Mouse (Mus musculus) heart, adult 2 months (tissue): ENCODE measurements around the gene Naa38. TPM values are rescaled to one million over a fixed set of nuclear protein-coding genes. Genes with fewer than 3 reads are reported as not detected.

Experiments
- DNase-seq, 2 experiments: peaks; one replicate each; pipeline ENCODE4 v3.0.0; 2021
- H3K27ac ChIP-seq: fragments of 200-600 bp; 2 replicates; pipeline ENCODE4 v1.8.1; 2022
- H3K27me3 ChIP-seq: fragments of 200-500 bp; 2 replicates; pipeline ENCODE4 v1.6.1; 2012; ENCODE audit warnings: mild to moderate bottlenecking, low read length, inconsistent platforms, mixed read lengths; ENCODE audit not compliant: control insufficient read depth, insufficient read depth
- H3K36me3 ChIP-seq: fragments of 200-500 bp; 2 replicates; pipeline ENCODE4 v1.6.1; 2012; ENCODE audit warnings: low read length, inconsistent platforms; ENCODE audit not compliant: control insufficient read depth, insufficient read depth
- H3K4me1 ChIP-seq: fragments of 200-500 bp; 2 replicates; pipeline ENCODE4 v1.6.1; 2011; ENCODE audit warnings: low read length; ENCODE audit not compliant: control insufficient read depth, insufficient read depth
- H3K4me3 ChIP-seq: fragments of 200-600 bp; 2 replicates; pipeline ENCODE4 v1.8.1; 2022
- H3K79me2 ChIP-seq: fragments of 200-500 bp; replicated peaks from 2 replicates; pipeline ENCODE4 v1.6.1; 2012; ENCODE audit warnings: mild to moderate bottlenecking, inconsistent platforms, low read length, moderate library complexity, mixed read lengths; ENCODE audit not compliant: control insufficient read depth, insufficient read depth
- H3K9ac ChIP-seq: fragments of 200-500 bp; 2 replicates; pipeline ENCODE4 v1.6.1; 2012; ENCODE audit warnings: low read depth, mild to moderate bottlenecking, control low read depth, inconsistent platforms, low read length, mixed read lengths
- CTCF ChIP-seq: fragments of 200-600 bp; IDR thresholded peaks from 2 replicates; pipeline ENCODE4 v1.8.1; 2022; ENCODE audit warnings: antibody characterized with exemption, mild to moderate bottlenecking, moderate library complexity
- EP300 ChIP-seq: fragments of 200-500 bp; IDR thresholded peaks from 2 replicates; pipeline ENCODE4 v1.6.1; 2011; ENCODE audit warnings: low read depth, low read length, control low read depth; ENCODE audit not compliant: insufficient read depth
- POLR2A ChIP-seq: fragments of 200-500 bp; IDR thresholded peaks from 2 replicates; pipeline ENCODE4 v1.6.1; 2011; ENCODE audit warnings: mild to moderate bottlenecking, low read depth, low read length, control low read depth; ENCODE audit not compliant: insufficient read depth
- WGBS: fragments of 180-500 bp; shearing (Covaris S2); methylation state at CpG from one replicate; pipeline ENCODE4 v1.1.7; 2018; 5-methylcytosine and 5-hydroxymethylcytosine counted together
- intact Hi-C: fragments of 180-260 bp; cut with DNase I; formaldehyde crosslinking; loops from one replicate; pipeline ENCODE4 v1.15.1; 2025
- polyA plus RNA-seq: library from polyadenylated mRNA; depleted of rRNA; stranded (reverse); fragments of >200 nt; gene quantifications from 2 replicates; pipeline ENCODE4 v1.2.3, GENCODE M21; 2012
- total RNA-seq, 2 experiments: library from RNA; stranded (reverse); gene quantifications; 2 replicates each; pipeline ENCODE4 v1.2.3; 2021

Naa38 gene
- total and polyA plus RNA-seq, 3 experiments = 102 to 145 (median 113) TPM

DNA sequence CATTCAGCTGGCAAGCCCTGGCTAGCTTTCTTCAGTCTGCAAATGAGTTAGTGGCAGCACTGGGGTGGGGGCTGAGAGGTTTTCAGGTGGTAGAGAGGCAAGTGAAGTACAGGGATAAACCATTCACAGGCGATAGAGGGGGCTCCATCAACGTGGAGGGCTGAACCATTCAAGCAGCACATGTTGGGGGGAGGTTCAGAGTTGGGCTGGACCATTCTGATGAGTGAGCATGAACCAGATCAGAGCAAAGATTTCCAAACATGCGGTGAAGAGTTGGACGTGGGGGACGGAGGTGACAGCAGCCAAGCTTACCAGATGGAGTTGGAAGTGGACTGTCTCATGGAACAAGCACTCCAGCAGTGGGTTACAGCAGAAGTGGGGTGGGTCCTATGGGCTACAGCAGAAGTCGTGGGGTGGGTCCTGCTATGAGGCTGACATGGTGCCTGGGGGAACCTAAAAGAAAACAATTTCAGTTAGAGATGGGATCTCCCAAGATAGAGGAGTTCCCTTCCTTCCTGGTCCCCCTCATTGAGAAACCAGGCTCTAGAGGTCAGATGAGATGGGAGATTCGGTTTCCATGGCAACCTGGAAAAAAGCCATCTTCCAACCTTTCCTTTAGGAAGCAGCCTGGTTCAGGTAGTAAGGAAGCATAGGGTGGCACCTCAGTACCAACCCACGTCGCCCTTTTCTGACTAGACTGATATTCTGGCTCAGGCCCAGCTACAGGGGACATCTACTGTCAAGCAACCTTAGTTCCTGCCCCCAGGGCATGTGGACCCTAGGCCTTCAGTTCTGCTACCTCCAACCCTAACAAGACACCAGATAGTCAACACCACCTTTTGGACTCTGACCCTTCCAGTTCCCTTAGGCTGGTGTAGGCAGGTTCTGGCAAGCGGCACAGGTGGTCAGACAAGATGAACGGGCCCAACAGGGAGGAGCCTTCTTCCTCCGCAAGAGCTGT lies 18.2 kb downstream of the Naa38 start, which contains the start of gene Kdm6b:
Kdm6b (minus strand) TSS at position 455 of the 961 bp plus-strand sequence.
- Histone ChIP-seq H3K36me3 (peaks cover 3% of the 10 kb centered on the region; the same call in 1 of the 2 replicates), H3K9ac (no peak within 1 kb of the TSS), H3K4me1 (peaks cover 17% of the 10 kb centered on the region), H3K27ac (no peak within 1 kb of the TSS), H3K27me3 (no peaks in the 10 kb centered on the region), H3K4me3 (no peak within 1 kb of the TSS), H3K79me2 (no peaks in the 10 kb centered on the region)
- 35% methylated on average over 12 of the region's 12 CpGs for WGBS
- DNase-seq = no peak
- intact Hi-C loops = loop anchor here (10.0 kb wide), 1 partner anchor 581 kb away; the partner anchor contains the start of genes Gabarap and Phf23
- TF ChIP-seq CTCF = no peak
- no peak for TF ChIP-seq POLR2A
- no peak for TF ChIP-seq EP300

- H3K4me1 ChIP-seq = peaks cover 17% of the 10 kb centered on the region
- intact Hi-C loops = loop anchor here (5.0 to 10.0 kb wide), 2 partner anchors 163 to 580 kb away; partner anchors contain the start of genes Gabarap and Phf23
Observed at GRCm38 (mm10) chr11:69414421-69415326, 19.4 kb downstream of the Naa38 start.

DNA sequence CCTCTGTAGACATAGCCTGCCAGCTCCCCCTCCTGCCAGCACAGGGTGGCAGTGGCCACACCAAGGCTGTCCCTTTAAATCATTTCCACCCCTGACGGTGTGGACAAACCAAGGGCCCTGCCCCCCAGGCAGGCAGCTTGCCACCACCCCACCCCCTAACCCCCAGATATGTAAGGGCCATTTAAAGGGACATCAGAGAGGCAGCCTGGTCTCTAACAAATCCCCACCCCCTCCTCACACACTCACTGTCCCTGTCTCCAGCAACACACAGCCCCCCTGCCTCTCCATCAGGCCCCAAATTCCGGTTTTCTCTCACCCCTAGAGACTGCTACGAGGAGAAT lies 20.0 kb downstream of the Naa38 start:
- WGBS = 6% methylated on average over 3 of the region's 3 CpGs

More at GRCm38 (mm10) chr11:69414421-69415326, 19.4 kb downstream of the Naa38 start:
- TF ChIP-seq EP300 (no peak), CTCF (no peak), POLR2A (no peak)
- DNase-seq = no peak
- WGBS = 49% methylated on average over 4 of the region's 4 CpGs
- peaks cover 3% of the 10 kb centered on the region; the same call in 1 of the 2 replicates for H3K36me3 ChIP-seq
- H3K79me2 ChIP-seq = no peaks in the 10 kb centered on the region
- peak overlapping the region; percentile 22; the same call in 1 of the 2 replicates for H3K4me3 ChIP-seq
- H3K27ac ChIP-seq = peak overlapping the region; percentile 78
- no peaks in the 10 kb centered on the region for H3K27me3 ChIP-seq
- no peak overlapping the region for H3K9ac ChIP-seq

GRCm38 (mm10) chr11:69415668-69416451 lies 20.6 kb downstream of the Naa38 start:
- Histone ChIP-seq H3K27me3 (no peaks in the 10 kb centered on the region), H3K79me2 (no peaks in the 10 kb centered on the region), H3K36me3 (peaks cover 3% of the 10 kb centered on the region; the same call in 1 of the 2 replicates), H3K4me1 (peaks cover 19% of the 10 kb centered on the region), H3K9ac (peak overlapping the region; percentile 72), H3K27ac (peak overlapping the region; percentile 99), H3K4me3 (peak overlapping the region; percentile 46)
- peak; percentile 62 to 64 for DNase-seq
- WGBS = 3% methylated on average over 13 of the region's 25 CpGs
- intact Hi-C loops = loop anchor here (5.0 to 10.0 kb wide), 2 partner anchors 161 to 579 kb away; partner anchors contain the start of genes Gabarap and Phf23
- TF ChIP-seq EP300 (no peak), CTCF (no peak), POLR2A (no peak)

More for the DNA sequence above, 20.0 kb downstream of the Naa38 start:
- H3K36me3 ChIP-seq = peaks cover 3% of the 10 kb centered on the region; the same call in 1 of the 2 replicates
- TF ChIP-seq EP300 (peak; percentile 83), CTCF (peak; percentile 41), POLR2A (no peak)
- H3K9ac ChIP-seq = peak overlapping the region; percentile 72
- H3K27me3 ChIP-seq = no peaks in the 10 kb centered on the region
- peak; percentile 67 to 77 for DNase-seq
- intact Hi-C loops = loop anchor here (5.0 to 10.0 kb wide), 2 partner anchors 162 to 580 kb away; partner anchors contain the start of genes Gabarap and Phf23
- H3K4me1 ChIP-seq = peaks cover 17% of the 10 kb centered on the region
- H3K79me2 ChIP-seq = no peaks in the 10 kb centered on the region
- peak overlapping the region; percentile 46 for H3K4me3 ChIP-seq
- peak overlapping the region; percentile 78 for H3K27ac ChIP-seq

DNA sequence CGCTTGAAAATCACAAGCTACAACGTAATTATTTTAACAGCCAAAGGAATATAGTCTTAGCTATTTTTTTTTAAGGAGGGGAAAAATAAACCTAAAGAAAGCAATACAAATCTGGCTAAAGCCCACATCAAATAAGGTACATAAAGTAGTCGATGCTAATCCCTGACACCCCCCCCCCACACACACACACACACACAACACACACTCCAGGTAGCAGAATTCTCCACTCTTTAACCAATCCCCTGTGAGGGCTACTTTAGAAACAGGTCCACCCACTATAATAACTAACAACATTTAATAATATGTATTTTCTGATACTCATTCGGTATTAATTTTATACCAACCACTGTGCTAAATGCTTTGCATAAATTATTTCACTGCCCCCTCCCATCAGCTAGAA lies 21.2 kb downstream of the Naa38 start:
- H3K4me1 ChIP-seq = peaks cover 19% of the 10 kb centered on the region
- intact Hi-C loops = loop anchor here (5.0 to 10.0 kb wide), 2 partner anchors 161 to 578 kb away; partner anchors contain the start of genes Gabarap and Phf23
- 4% methylated on average over 4 of the region's 4 CpGs for WGBS

More for the DNA sequence above, 21.2 kb downstream of the Naa38 start:
- H3K9ac ChIP-seq = no peak overlapping the region
- peak overlapping the region; percentile 99 for H3K27ac ChIP-seq
- peaks cover 3% of the 10 kb centered on the region; the same call in 1 of the 2 replicates for H3K36me3 ChIP-seq
- TF ChIP-seq CTCF (no peak), POLR2A (no peak), EP300 (no peak)
- no peak for DNase-seq
- peak overlapping the region; percentile 25 for H3K4me3 ChIP-seq
- H3K27me3 ChIP-seq = no peaks in the 10 kb centered on the region
- H3K79me2 ChIP-seq = no peaks in the 10 kb centered on the region
